Mouse (Mus musculus): Measurements from ENCODE around the gene Slc6a13.

Gene Slc6a13

DNA sequence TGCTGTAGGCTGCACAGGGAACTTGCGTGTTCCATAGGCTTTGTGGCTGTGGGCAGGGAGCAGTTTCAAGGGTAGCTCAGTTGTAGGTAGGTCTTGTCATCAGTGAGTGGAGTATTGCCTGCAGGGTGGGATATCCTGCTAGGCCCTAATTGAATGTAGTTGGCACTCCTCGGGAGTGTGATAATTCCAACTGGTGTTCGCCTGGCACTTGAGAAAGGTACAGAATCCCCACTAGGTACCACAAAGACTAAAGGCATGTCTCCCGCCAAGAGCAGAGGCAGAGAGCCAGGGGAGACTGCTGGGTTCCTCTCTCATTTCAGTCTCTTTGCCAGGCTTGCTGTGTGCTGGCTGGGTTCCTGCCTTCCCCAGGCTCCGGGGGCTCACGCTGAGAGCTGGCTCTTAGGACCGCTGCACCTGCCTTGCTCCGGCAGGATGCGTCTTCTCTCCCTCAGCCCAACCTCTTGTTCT lies 28.4 kb downstream of the Slc6a13 start:
- DNase-seq (ENCODE audit: low read depth) = no peak

DNA sequence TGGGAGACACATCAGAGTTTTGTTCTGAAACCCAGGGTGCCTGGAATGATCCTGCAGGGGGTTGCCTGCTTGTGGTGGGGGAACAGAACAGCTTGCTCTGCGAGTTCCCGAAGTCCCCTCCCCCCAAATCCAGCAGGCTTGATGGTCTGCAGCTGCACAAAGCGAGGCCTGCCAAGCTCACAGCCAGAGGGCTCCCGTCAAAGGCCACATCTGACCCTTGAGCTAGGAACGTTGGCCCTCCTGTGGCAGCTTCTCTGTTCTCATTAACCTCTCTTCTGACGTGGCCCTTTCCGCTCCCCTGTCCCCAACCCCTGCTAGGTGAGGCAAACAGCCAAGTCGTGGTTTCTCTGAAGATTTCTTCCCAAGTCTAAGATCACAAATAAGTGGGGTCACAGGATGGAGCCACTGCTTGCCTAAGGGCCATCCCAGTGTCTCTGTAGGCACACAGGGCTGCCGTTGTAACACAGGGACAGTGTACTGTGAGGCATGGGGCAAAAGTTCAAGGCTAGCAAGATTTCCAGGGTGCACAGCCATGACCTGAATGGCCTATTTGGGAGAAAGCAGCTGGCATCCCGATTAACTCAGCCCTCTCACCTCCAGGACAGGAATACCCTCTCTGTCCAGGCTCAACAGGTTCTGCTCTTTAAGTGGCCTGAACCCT lies 30.0 kb downstream of the Slc6a13 start:
- DNase-seq (ENCODE audit: low read depth) = no peak

DNA sequence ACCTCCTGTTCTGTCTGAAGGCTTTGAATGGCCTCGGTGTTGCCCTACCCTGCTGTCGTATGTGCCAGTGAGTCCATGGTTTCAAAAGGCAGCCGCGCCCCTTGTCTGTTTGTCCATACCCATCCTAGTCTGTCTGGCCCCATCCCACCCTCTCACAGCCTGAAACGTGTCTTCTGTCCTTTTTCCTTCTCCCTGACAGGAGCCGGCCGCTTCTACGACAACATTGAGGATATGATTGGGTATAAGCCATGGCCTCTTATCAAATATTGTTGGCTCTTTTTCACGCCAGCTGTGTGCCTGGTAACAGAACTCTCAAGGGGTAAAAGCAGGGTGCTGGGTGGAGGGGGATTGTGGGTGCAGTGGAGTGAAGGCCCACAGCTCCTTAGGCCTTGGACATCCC lies 35.8 kb downstream of the Slc6a13 start:
- DNase-seq (ENCODE audit: low read depth) = no peak

DNA sequence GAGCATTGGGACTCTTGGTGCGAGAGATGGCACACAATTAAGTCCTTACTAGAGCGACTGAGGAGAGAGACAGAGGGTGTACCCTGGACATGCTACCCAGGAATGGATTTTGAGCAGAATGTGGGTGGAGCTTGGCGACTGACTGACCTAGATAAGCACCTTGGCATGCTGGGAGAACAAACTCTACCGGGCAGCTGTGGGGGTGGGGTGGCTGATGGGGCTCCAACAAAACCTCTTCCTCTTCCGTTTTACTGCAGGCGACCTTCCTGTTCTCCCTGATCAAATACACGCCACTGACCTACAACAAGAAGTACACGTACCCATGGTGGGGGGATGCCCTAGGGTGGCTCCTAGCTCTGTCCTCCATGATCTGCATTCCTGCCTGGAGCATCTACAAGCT lies 36.5 kb downstream of the Slc6a13 start:
- DNase-seq (ENCODE audit: low read depth) = no peak

DNA sequence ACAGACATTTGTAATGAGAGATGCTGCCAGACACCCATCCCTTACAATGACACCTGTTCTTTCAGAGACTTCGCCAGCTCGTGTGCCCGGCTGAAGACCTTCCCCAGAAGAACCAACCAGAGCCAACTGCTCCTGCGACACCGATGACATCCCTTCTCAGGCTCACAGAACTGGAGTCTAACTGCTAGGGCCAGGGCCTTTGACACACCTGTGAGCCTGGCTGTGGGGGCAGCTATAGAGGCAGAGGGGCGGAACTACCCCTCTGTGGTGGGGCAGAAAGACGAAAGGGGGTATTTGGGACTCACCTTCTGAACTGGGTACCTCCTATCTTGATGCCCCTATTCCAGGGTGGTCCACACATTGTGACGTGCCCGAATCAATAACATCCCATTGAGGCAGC lies 37.2 kb downstream of the Slc6a13 start:
- no peak for DNase-seq (ENCODE audit: low read depth)

DNA sequence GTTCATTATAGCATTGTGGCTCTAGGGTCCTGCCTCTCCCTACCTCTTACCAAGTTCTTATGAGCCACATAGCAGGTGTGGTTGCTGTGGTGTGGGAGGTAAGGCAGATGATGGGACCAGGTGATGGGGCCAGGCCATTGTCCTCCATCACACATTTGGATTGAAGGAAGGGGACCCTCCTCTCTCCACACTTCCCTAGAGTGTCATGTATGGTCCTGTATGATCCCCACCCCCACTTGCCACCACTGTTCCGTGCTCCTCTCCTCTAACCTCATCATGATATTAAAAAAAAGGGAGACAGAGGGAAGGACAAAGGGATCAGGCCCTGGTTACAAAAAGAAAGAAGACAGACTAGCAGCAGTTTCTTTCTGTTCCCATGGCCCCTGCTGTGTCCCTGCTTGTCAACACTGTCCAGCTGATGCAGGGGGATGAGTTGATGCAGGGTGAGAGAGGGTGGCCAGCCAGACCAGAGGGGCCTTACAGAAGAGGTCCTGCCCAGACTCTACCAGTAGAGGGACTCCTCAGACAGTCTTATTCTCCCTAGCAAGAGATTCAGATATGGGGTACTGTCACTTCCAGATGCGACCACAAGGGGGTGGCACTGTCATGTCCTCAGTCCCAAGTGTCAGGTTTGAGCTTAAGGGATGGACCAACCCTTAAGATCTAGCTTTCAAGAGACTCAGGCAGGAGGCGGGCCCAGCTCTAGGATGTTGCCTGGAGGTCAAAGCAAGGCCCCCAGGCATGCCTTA lies 37.9 kb downstream of the Slc6a13 start:
- peak; percentile 78 for DNase-seq (ENCODE audit: low read depth)

DNA sequence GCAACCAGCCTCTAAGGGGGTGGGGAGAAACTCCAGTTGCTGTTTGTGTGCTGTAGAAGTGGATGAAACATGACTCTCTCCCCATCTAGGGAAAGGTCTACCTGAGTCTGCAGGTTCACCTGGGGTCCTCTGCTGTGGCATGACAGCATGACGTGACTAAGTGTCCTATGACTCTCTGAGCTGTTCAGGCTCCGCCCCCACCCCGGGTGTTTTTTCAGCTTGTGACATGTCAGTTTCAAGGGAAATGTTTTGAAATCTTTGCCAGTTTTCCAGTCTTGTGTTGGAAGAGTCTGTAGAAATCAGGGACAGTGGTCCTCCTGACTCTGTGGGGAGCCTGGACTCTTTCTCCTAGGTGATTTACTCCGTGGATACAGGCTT lies 38.5 kb downstream of the Slc6a13 start:
- DNase-seq (ENCODE audit: low read depth) = no peak

DNA sequence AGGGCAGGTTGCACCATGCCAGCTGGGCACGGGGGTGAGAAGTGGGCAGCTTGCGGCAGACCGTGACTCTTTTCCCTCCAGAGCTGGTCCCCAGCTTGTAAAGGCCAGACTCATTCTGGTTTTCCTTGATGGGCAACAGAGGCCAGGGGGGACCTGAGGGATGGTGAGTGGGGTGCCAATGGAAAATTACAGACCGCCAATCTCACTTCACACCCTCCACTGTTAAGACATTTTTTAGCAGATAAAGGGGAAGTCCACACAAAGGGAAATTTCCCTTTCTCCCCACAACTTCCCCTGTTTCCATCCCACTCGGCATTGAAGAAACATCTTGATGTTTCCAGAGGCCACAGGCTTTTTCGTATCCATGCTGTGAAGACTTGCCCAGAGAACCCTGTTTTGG lies 41.6 kb downstream of the Slc6a13 start:
- no peak for DNase-seq (ENCODE audit: low read depth)

DNA sequence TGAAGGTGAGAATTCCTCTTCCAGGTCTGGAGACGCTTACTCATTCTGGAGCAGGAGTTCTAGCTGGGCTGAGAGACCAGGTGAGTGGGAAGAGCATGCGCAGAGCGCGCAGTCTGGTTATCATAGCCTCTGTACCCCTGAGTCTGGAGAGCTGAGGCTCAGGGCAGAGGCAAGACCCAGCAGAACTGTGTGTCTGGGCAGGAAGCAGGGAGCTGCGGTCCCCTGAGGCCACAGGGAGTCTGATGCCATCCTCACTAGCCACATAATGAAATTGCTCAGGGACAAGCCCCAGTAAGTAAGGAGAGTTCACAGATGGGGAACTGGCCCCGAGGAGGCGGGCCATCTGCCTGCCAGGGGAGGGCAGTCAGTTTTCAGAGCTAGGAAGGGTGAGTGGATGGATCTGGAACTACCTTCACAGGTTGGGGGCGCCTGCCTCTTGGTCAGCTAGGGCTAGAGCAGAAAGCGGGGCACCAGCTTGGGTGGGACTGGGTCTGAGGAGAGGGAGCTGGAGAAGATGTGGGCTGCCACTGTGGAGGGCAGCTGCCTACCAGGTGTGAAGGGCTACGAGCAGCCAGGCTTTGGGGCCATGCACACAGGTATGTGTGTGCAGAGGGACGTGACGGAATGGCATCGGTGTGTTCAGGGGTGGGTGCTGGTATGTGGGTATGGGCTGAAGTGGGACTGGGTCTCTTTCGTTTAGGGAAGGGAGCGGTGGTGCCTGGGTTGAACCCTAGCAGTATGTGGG lies 43.2 kb downstream of the Slc6a13 start, which contains the start of gene Slc6a12:
Gene Slc6a12 (plus strand): TSS at position 51 of the 745 bp plus-strand sequence.
- DNase-seq (ENCODE audit: low read depth) = no peak

DNA sequence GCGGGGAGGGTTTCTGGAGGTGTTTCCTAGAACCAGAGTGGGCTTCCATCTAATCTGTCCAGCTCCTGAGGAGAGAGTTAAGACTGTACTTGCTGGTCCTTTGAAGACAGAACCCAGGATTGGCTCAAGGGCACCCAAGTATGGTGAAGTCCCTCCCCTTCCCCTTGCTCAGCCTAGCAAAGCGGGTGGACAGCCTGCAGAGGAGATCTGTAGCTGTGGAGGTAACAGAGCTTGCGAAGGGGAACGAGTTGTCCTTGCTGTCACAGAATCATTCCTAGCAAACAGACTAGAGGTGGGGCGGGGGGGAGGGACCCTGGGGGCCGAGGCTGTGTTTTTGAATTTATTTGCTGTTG lies 43.7 kb downstream of the Slc6a13 start:
- no peak for DNase-seq (ENCODE audit: low read depth)

DNA sequence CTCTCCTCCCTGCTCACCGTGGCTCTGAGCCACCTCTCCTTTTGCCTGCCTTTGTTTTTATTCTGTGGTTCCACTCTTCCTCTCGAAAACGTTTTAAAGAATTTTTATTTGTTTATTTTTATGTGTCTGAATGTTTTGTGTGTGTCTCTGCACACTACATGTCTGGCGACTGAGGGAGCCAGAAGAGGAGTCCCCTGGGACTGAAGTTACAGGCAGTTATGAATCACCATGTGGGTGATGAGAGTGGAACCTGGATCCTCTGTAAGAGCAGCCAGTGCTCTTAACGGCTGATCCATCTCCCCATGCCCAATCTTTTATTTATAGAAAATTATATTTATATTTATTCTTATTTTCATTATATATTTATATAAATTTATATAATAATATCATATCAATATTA lies 44.3 kb downstream of the Slc6a13 start:
- DNase-seq (ENCODE audit: low read depth) = no peak

DNA sequence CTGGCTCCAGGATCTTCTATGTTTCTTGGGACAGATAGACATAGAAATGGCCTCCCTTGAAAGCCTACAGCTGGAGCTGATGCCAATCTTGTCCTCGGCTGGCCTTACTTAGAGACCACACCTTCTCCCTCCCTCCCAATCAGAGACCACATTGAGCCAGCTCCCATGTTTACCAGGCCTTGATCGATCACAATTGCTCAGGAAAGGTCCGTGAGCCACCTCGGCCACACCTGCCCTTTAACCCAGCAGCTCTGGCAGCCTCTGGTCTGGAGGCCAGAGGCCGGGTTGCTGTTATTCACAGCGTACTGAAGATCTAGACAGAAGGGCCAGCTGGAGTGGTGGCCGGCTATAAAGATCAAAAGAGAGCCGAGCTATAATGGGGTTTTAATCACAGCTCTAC lies 46.4 kb downstream of the Slc6a13 start:
- no peak for DNase-seq (ENCODE audit: low read depth)

DNA sequence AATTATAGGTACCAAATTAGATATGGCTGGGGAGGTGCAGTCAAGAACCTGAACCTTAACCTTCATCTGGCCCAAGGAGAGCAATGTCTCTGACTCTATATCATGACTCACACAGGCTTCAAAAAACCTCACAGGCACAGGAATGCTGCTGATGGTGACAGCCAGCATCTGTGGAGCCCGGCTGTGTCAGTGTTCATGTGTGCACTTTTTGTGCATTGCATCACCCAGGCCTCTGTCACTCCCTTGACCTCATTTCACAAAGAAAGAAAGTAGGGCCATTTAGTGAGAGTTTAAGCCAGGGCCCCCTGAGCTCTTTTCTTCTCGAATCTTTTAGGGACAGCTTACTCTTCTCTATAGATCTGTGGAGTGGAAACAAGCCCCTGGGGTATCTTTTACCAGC lies 52.2 kb downstream of the Slc6a13 start:
- no peak for DNase-seq (ENCODE audit: low read depth)

DNA sequence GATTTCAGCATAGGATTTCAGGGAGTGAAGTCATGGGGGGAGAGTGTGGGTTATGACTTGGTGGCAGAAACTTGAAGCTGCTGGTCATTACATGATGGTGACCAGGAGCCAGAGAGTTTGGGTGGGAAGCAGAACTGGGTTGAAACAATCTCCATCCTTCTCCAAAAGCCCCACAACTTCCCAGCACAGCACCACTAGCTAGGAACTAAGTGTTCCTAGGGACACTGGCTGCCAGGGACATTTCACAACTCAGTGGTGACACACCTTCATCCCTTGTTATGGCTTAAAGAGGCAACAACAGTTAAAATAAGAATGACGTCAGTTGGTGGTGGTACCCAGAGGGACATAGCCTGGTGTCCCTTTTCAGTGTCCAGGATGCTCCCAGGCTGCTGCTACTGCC lies 56.0 kb downstream of the Slc6a13 start:
- DNase-seq (ENCODE audit: low read depth) = no peak

DNA sequence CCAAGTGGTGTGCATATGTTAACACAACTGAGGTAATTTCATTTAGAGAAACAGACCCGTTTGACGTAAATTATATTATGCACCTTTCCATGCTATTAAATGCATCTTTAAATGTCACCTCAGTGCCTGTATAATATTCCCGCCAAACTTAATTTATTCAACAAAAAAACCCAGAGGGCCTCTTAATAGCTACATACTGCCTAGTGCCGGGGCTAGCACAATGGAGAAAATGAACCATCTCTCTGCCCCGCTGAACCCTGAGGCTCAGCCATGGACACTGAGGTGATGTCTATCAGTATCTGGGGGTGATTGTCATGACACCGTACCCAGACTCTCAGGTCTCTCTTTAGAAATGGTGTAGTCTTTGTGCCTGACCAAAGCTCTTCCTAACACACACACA lies 57.2 kb downstream of the Slc6a13 start:
- DNase-seq (ENCODE audit: low read depth) = no peak

DNA sequence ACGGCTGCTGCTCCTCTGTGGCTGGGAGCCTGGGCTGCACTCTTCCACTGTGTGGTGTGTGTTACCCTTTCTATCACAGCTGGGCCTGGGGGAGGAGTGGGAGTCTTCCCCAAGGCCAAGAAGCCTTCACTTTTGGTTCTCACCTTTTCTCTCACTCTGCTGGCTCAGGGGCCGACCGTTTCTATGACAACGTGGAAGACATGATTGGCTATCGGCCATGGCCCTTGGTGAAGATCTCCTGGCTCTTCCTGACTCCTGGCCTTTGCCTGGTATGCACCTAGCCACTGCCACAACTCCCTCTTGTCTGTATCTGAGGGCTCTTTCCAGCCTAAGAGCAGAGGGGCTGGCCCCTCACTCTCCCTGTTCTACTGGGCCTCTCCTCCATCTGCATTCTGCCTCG lies 63.0 kb downstream of the Slc6a13 start:
- no peak for DNase-seq (ENCODE audit: low read depth)

DNA sequence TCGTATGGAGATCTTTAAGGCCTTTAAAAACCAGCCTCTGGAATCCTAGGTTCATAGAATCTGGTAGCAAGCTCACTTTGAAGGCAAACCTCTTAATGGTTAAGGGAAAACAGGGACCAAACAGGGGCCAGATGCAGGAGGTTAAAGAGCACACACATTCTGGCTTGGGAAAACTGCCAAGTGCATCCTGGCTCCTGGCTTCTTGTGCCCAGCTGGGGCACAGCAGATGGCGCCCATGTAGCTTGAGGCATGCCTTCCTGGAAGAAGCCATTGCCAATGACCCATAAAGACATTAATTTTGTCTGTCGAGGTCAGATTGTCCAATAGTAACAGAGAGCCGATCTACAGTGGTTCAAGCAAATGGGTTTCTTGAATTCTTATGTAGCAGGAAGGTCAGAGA lies 63.9 kb downstream of the Slc6a13 start:
- no peak for DNase-seq (ENCODE audit: low read depth)

DNA sequence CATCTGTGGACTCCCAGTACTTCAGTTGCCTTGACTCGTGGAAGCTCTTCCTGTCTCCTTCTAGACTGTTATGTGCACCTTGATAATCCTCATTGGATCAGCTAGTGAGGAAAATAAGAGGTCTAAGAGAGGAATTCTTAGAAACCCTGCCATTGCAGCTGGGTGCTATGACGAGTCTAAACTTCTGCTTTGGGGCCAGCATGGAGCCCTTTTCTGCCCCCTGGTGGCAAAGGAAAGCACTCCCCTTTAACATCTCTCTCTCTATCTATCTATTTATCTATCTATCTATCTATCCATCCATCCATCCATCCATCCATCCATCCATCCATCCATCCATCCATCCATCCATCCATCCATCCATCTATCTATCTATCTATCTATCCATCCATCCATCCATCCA lies 66.5 kb downstream of the Slc6a13 start:
- DNase-seq (ENCODE audit: low read depth) = peak; percentile 51

DNA sequence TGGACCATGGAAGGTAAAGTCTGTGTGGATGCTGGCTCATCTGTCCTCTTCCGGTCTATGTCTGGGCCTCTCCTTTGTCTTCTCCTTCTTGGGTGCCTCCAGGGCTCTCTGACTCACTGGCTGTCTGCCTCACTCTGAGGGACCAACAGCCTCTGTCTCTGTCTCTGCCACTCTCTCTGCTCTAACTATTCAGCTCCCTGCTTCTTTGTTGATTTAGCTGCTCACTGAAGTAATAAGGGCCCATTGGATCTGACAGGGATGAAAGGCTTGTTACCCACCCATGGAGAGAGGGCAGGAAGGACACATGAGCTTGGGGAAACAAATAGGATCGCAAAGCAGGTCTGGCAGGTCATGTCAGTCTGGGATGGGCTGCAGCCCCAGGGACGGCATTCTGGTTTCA lies 67.1 kb downstream of the Slc6a13 start:
- no peak for DNase-seq (ENCODE audit: low read depth)

DNA sequence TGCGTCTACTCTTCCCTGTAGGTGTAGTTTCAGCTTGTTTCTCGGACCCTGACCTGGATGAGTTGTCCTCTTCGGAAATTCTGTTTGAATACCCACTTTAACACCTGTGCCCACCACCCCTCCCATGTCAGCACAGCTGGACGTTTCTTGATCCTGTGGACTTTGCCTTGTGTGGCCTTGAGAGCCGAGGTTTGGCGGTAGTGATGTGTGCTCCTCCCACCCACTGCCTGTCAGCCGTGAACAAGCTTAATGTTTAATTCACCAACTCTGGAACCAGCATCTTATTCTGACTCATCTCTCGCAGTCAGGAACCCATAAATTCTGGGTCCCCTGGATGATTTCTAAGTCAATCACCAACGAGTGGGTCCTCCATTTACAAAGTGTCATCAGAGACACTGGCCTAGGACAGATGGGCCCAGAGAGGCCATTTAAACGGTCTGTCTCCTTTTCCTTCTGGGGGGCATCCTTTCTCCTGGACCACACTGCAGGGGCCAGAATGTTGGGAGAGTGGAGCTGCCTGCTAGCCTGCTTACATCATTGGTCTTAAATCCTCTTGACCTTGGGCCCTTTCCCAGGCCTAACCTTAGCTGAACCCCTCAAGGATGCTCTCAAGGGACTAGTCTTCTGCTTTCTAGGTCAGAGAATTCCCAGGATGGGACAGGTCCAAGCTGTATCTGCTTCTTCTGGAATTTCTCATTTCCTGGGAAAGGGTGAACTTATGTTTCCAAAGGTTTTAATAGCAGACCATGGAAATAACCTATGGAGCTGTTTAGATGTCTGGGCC lies 71.4 kb downstream of the Slc6a13 start:
- no peak for DNase-seq (ENCODE audit: low read depth)

DNA sequence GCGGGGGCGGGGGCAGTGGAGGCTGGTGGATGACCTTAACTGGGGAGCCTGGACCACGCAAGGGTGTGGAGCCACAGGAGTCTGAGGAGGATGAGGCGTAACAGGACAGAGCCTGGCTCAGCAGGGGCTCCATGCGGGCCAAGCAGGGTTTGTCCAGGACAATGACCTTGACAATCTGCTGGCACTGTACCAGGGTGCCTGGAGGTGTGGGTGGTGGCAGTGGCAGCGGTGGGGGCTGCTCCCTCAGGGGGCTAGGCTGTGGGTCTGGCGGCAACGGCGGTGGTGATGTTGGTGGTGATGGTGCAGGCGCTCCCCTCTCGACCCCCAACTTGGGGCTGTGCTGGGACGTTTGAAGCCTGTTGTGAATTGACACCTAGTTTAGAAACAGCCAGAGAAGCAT lies 76.1 kb downstream of the Slc6a13 start:
- DNase-seq (ENCODE audit: low read depth) = no peak

DNA sequence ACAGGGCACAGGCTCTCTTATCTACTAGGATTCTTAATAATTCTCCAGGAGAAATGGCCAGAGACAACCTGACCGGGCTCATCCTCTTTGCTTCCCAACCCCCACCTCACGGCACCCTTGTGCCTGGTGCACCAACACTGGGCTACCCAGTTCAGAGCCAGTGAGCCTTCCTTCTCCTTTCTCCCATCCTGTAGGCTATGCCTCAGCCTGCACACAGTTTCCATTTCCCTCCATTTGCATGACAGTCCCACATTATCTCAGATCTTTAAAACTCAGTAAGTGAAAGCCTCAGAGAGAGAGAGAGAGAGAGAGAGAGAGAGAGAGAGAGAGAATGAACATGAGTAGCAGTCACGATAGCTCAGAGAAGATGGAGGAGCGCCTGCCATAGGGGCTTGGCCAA lies 78.2 kb downstream of the Slc6a13 start:
- DNase-seq (ENCODE audit: low read depth) = no peak
